Mouse (Mus musculus): ENCODE results near the gene Cnot8. TPM values are rescaled to one million over a fixed set of nuclear protein-coding genes. Genes with fewer than 3 reads are reported as not detected.

Gene Cnot8
- polyA plus RNA-seq, 1 experiment from 2014 or later = 74.6 TPM

- Histone ChIP-seq H3K9ac (ENCODE audit: low read length) (no peak overlapping the region), H3K27ac (ENCODE audit: low read length) (no peak overlapping the region), H3K9me3 (replicated peaks; ENCODE audit: control insufficient read depth, low read length) (no peaks in the 10 kb centered on the region), H3K4me3 (replicated peaks; ENCODE audit: low read length) (no peak overlapping the region), H3K4me1 (ENCODE audit: control insufficient read depth, insufficient read depth, low read length) (no peaks in the 10 kb centered on the region), H3K4me2 (ENCODE audit: low read depth, low read length) (no peak overlapping the region), H3K27me3 (ENCODE audit: control insufficient read depth, insufficient read depth, low read length) (no peaks in the 10 kb centered on the region), H3K36me3 (ENCODE audit: control insufficient read depth, insufficient read depth, low read length) (peaks cover 8% of the 10 kb centered on the region; the same call in 1 of the 2 replicates)
- ATAC-seq (ENCODE audit: insufficient read depth, low FRiP score) = no peak
Observed at GRCm38 (mm10) chr11:58135296-58135695, 31.3 kb downstream of the Cnot8 start.

- WGBS = 87% methylated on average over 6 of the region's 6 CpGs
- H3K27me3 ChIP-seq (ENCODE audit: control insufficient read depth, insufficient read depth, low read length) = no peaks in the 10 kb centered on the region
- no peak for ATAC-seq (ENCODE audit: insufficient read depth, low FRiP score)
- H3K36me3 ChIP-seq (ENCODE audit: control insufficient read depth, insufficient read depth, low read length) = peaks cover 19% of the 10 kb centered on the region
- no peaks in the 10 kb centered on the region for H3K4me1 ChIP-seq (ENCODE audit: control insufficient read depth, insufficient read depth, low read length)
- H3K9ac ChIP-seq (ENCODE audit: low read length) = no peak overlapping the region
- H3K4me3 ChIP-seq (replicated peaks; ENCODE audit: low read length) = no peak overlapping the region
- no peaks in the 10 kb centered on the region for H3K9me3 ChIP-seq (replicated peaks; ENCODE audit: control insufficient read depth, low read length)
- H3K27ac ChIP-seq (ENCODE audit: low read length) = no peak overlapping the region
- H3K4me2 ChIP-seq (ENCODE audit: low read depth, low read length) = no peak overlapping the region
Observed at GRCm38 (mm10) chr11:58136677-58137076, 32.7 kb downstream of the Cnot8 start.

DNA sequence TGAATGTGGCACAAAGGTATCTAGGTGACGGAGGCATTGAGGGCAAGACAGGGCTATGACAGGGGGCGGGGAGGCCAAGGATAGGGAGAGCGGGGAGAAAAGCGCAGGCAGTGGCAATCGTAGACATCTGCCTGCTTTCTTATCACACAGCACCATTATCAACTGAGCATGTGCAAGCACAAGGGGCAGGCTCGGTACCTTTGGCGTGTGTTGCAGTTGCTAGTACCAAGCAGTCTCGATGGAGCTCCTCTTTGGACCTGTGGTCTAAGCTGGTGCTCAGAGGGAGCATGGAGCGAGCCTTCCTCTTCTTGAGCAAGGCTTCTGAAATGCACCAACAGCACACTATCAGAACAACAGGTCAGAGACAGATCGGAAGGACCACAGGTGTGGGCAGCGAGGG, 34.9 kb downstream of the Cnot8 start:
- Histone ChIP-seq H3K4me2 (ENCODE audit: low read depth, low read length) (no peak overlapping the region), H3K9me3 (replicated peaks; ENCODE audit: control insufficient read depth, low read length) (no peaks in the 10 kb centered on the region), H3K27me3 (ENCODE audit: control insufficient read depth, insufficient read depth, low read length) (no peaks in the 10 kb centered on the region), H3K27ac (ENCODE audit: low read length) (no peak overlapping the region), H3K4me3 (replicated peaks; ENCODE audit: low read length) (no peak overlapping the region), H3K9ac (ENCODE audit: low read length) (no peak overlapping the region), H3K36me3 (ENCODE audit: control insufficient read depth, insufficient read depth, low read length) (peaks cover 22% of the 10 kb centered on the region), H3K4me1 (ENCODE audit: control insufficient read depth, insufficient read depth, low read length) (no peaks in the 10 kb centered on the region)
- ATAC-seq (ENCODE audit: insufficient read depth, low FRiP score) = no peak
- 89% methylated on average over 11 of the region's 11 CpGs for WGBS

- Histone ChIP-seq H3K4me1 (ENCODE audit: control insufficient read depth, insufficient read depth, low read length) (no peaks in the 10 kb centered on the region), H3K4me2 (ENCODE audit: low read depth, low read length) (no peak overlapping the region), H3K9ac (ENCODE audit: low read length) (no peak overlapping the region), H3K4me3 (replicated peaks; ENCODE audit: low read length) (no peak overlapping the region), H3K27me3 (ENCODE audit: control insufficient read depth, insufficient read depth, low read length) (no peaks in the 10 kb centered on the region), H3K9me3 (replicated peaks; ENCODE audit: control insufficient read depth, low read length) (no peaks in the 10 kb centered on the region), H3K36me3 (ENCODE audit: control insufficient read depth, insufficient read depth, low read length) (peaks cover 22% of the 10 kb centered on the region), H3K27ac (ENCODE audit: low read length) (no peak overlapping the region)
- ATAC-seq (ENCODE audit: insufficient read depth, low FRiP score) = no peak
- WGBS = 70% methylated on average over 3 of the region's 3 CpGs
Observed at GRCm38 (mm10) chr11:58139466-58139865, 35.5 kb downstream of the Cnot8 start.

- 86% methylated on average over 9 of the region's 9 CpGs for WGBS
- peaks cover 26% of the 10 kb centered on the region for H3K36me3 ChIP-seq (ENCODE audit: control insufficient read depth, insufficient read depth, low read length)
- no peak overlapping the region for H3K9ac ChIP-seq (ENCODE audit: low read length)
- H3K27ac ChIP-seq (ENCODE audit: low read length) = no peak overlapping the region
- H3K9me3 ChIP-seq (replicated peaks; ENCODE audit: control insufficient read depth, low read length) = no peaks in the 10 kb centered on the region
- no peaks in the 10 kb centered on the region for H3K4me1 ChIP-seq (ENCODE audit: control insufficient read depth, insufficient read depth, low read length)
- H3K4me2 ChIP-seq (ENCODE audit: low read depth, low read length) = no peak overlapping the region
- H3K4me3 ChIP-seq (replicated peaks; ENCODE audit: low read length) = no peak overlapping the region
- no peak for ATAC-seq (ENCODE audit: insufficient read depth, low FRiP score)
- no peaks in the 10 kb centered on the region for H3K27me3 ChIP-seq (ENCODE audit: control insufficient read depth, insufficient read depth, low read length)
Observed at GRCm38 (mm10) chr11:58143704-58144426, 39.9 kb downstream of the Cnot8 start.

DNA sequence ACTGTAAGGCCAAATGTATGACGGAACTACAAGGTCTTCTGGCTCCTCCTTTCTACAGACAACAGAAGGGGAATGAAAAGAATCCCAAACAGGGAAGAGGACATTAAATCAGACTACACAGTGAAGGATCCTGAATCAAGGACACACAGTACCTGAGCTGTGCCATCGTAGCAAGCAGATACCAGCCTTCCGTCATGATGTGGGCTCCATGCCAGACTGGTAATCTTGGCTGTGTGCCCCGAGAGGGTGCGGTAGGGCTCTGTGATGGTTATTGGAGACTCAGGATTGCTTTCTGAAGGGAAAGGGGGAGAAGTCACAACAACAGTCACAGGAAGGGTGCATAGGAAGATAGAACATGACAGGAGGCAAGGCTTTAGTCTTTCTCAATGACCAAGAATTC, 42.3 kb downstream of the Cnot8 start:
- Histone ChIP-seq H3K9ac (ENCODE audit: low read length) (no peak overlapping the region), H3K9me3 (replicated peaks; ENCODE audit: control insufficient read depth, low read length) (no peaks in the 10 kb centered on the region), H3K27me3 (ENCODE audit: control insufficient read depth, insufficient read depth, low read length) (no peaks in the 10 kb centered on the region), H3K4me3 (replicated peaks; ENCODE audit: low read length) (no peak overlapping the region), H3K4me2 (ENCODE audit: low read depth, low read length) (no peak overlapping the region), H3K27ac (ENCODE audit: low read length) (no peak overlapping the region), H3K36me3 (ENCODE audit: control insufficient read depth, insufficient read depth, low read length) (peaks cover 16% of the 10 kb centered on the region), H3K4me1 (ENCODE audit: control insufficient read depth, insufficient read depth, low read length) (no peaks in the 10 kb centered on the region)
- ATAC-seq (ENCODE audit: insufficient read depth, low FRiP score) = no peak
- 75% methylated on average over 5 of the region's 5 CpGs for WGBS

GRCm38 (mm10) chr11:58155458-58155857, 51.5 kb downstream of the Cnot8 start:
- Histone ChIP-seq H3K4me1 (ENCODE audit: control insufficient read depth, insufficient read depth, low read length) (no peaks in the 10 kb centered on the region), H3K36me3 (ENCODE audit: control insufficient read depth, insufficient read depth, low read length) (peaks cover 26% of the 10 kb centered on the region), H3K9me3 (replicated peaks; ENCODE audit: control insufficient read depth, low read length) (no peaks in the 10 kb centered on the region), H3K4me2 (ENCODE audit: low read depth, low read length) (no peak overlapping the region), H3K9ac (ENCODE audit: low read length) (no peak overlapping the region), H3K27me3 (ENCODE audit: control insufficient read depth, insufficient read depth, low read length) (no peaks in the 10 kb centered on the region), H3K4me3 (replicated peaks; ENCODE audit: low read length) (no peak overlapping the region), H3K27ac (ENCODE audit: low read length) (no peak overlapping the region)
- WGBS = 91% methylated on average over 9 of the region's 9 CpGs
- ATAC-seq (ENCODE audit: insufficient read depth, low FRiP score) = no peak

DNA sequence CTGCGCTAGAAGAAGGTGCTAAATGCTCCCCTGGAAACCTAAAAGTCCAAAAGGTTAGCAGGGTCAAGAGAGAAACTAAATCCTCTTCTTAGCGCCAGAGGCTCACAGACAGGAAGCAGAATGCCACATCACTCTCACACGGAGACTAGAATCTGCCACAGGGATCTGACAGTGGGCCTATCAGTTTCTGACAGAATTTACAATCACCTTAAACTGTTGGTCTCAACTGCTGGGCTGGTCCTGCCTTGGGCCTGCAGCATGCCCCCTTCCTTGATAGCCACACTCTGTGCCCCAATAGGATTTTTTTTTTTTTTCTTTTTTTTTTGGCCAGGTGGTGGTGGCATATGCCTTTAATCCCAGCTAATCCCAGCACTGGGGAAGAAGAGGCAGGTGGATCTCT, 52.9 kb downstream of the Cnot8 start:
- Histone ChIP-seq H3K9me3 (replicated peaks; ENCODE audit: control insufficient read depth, low read length) (no peaks in the 10 kb centered on the region), H3K4me2 (ENCODE audit: low read depth, low read length) (no peak overlapping the region), H3K27me3 (ENCODE audit: control insufficient read depth, insufficient read depth, low read length) (no peaks in the 10 kb centered on the region), H3K27ac (ENCODE audit: low read length) (no peak overlapping the region), H3K4me3 (replicated peaks; ENCODE audit: low read length) (no peak overlapping the region), H3K4me1 (ENCODE audit: control insufficient read depth, insufficient read depth, low read length) (no peaks in the 10 kb centered on the region), H3K9ac (ENCODE audit: low read length) (no peak overlapping the region), H3K36me3 (ENCODE audit: control insufficient read depth, insufficient read depth, low read length) (peaks cover 30% of the 10 kb centered on the region)
- no peak for ATAC-seq (ENCODE audit: insufficient read depth, low FRiP score)
- 75% methylated on average over 3 of the region's 3 CpGs for WGBS

DNA sequence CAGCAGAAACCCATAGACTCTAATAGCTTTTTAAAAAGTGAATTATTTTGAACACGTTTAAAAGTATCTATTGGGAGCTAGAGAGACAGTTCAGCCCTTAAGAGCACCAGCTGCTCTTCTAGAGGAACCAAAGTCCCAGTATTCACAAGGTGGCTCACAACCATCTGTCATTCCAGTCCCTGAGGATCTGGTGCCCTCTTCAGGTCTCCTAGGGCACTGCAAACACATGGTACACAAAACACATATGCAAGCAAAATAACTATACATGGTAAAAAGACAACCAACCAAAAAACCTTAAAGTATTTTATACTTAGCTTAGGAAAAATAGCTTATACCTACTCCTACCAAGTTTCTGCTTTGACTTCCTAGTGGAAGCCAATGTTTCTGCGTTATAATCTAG, 61.1 kb downstream of the Cnot8 start:
- 93% methylated on average over 2 of the region's 2 CpGs for WGBS
- Histone ChIP-seq H3K4me1 (ENCODE audit: control insufficient read depth, insufficient read depth, low read length) (peaks cover 7% of the 10 kb centered on the region), H3K9me3 (replicated peaks; ENCODE audit: control insufficient read depth, low read length) (0 out of 2 replicates have a peak, but pooled peaks cover 5% of the 10 kb centered on the region), H3K27ac (ENCODE audit: low read length) (no peak overlapping the region), H3K27me3 (ENCODE audit: control insufficient read depth, insufficient read depth, low read length) (no peaks in the 10 kb centered on the region), H3K4me2 (ENCODE audit: low read depth, low read length) (no peak overlapping the region), H3K36me3 (ENCODE audit: control insufficient read depth, insufficient read depth, low read length) (peaks cover 21% of the 10 kb centered on the region), H3K4me3 (replicated peaks; ENCODE audit: low read length) (no peak overlapping the region), H3K9ac (ENCODE audit: low read length) (no peak overlapping the region)
- no peak for ATAC-seq (ENCODE audit: insufficient read depth, low FRiP score)
